Mouse (Mus musculus): ENCODE measurements around the gene Smim11. TPM values are rescaled to one million over a fixed set of nuclear protein-coding genes. Genes with fewer than 3 reads are reported as not detected.

Smim11 gene
- polyA plus RNA-seq, 1 experiment from 2014 or later = 130 TPM

GRCm38 (mm10) chr16:92290045-92290444, 11.0 kb upstream of the Smim11 start:
- Histone ChIP-seq H3K4me1 (replicated peaks; ENCODE audit: control insufficient read depth, insufficient read depth, low read length) (peaks cover 4% of the 10 kb centered on the region; the same call in 1 of the 2 replicates), H3K27ac (ENCODE audit: low read depth) (no peak overlapping the region), H3K4me3 (ENCODE audit: low read depth, low read length) (no peak overlapping the region), H3K9ac (ENCODE audit: low read length) (no peak overlapping the region), H3K27me3 (replicated peaks; ENCODE audit: control insufficient read depth, insufficient read depth, low read length) (no peaks in the 10 kb centered on the region), H3K4me2 (ENCODE audit: low read length) (no peak overlapping the region), H3K36me3 (ENCODE audit: control insufficient read depth, insufficient read depth, low read length) (no peaks in the 10 kb centered on the region), H3K9me3 (ENCODE audit: control insufficient read depth, low read length) (no peaks in the 10 kb centered on the region)
- no peak for ATAC-seq (replicated peaks; ENCODE audit: low FRiP score, low TSS enrichment, low read depth)
- DNase-seq (ENCODE audit: low spot score) = no peak

DNA sequence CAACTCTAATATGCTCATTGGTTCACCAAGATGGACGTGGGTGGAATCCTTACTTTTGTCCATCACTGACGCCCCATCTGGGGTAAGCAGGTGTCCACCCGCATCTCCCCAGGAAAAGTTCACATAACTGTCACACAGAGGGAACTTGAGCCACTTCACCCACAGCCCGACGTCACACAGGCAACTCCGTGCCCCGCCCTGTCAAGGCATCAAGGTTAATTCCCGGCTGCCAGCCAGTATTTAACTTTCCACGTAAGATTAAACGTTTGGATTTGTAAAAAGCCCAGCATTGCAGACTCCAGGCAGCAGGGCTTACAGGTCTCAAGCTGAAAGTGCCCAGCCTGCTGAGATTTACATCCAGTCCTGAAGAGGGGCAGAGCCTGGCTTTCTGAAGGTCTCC, 9.0 kb upstream of the Smim11 start, which contains the start of gene Kcne2:
Gene Kcne2 (plus strand): TSS at position 289 of the 400 bp plus-strand sequence.
- H3K9me3 ChIP-seq (ENCODE audit: control insufficient read depth, low read length) = no peaks in the 10 kb centered on the region
- no peaks in the 10 kb centered on the region for H3K27me3 ChIP-seq (replicated peaks; ENCODE audit: control insufficient read depth, insufficient read depth, low read length)
- 46% methylated on average over 10 of the region's 10 CpGs for WGBS
- DNase-seq (ENCODE audit: low spot score) (no peak), ATAC-seq (replicated peaks; ENCODE audit: low FRiP score, low TSS enrichment, low read depth) (no peak)
- H3K9ac ChIP-seq (ENCODE audit: low read length) = no peak within 1 kb of the TSS
- H3K4me1 ChIP-seq (replicated peaks; ENCODE audit: control insufficient read depth, insufficient read depth, low read length) = no peaks in the 10 kb centered on the region
- H3K4me2 ChIP-seq (ENCODE audit: low read length) = no peak within 1 kb of the TSS
- no peak within 1 kb of the TSS for H3K4me3 ChIP-seq (ENCODE audit: low read depth, low read length)
- H3K27ac ChIP-seq (ENCODE audit: low read depth) = no peak within 1 kb of the TSS
- no peaks in the 10 kb centered on the region for H3K36me3 ChIP-seq (ENCODE audit: control insufficient read depth, insufficient read depth, low read length)

GRCm38 (mm10) chr16:92294267-92294970, 6.7 kb upstream of the Smim11 start:
- Histone ChIP-seq H3K4me2 (ENCODE audit: low read length) (no peak overlapping the region), H3K4me1 (replicated peaks; ENCODE audit: control insufficient read depth, insufficient read depth, low read length) (no peaks in the 10 kb centered on the region), H3K9me3 (ENCODE audit: control insufficient read depth, low read length) (no peaks in the 10 kb centered on the region), H3K4me3 (ENCODE audit: low read depth, low read length) (no peak overlapping the region), H3K27ac (ENCODE audit: low read depth) (no peak overlapping the region), H3K27me3 (replicated peaks; ENCODE audit: control insufficient read depth, insufficient read depth, low read length) (no peaks in the 10 kb centered on the region), H3K36me3 (ENCODE audit: control insufficient read depth, insufficient read depth, low read length) (no peaks in the 10 kb centered on the region), H3K9ac (ENCODE audit: low read length) (no peak overlapping the region)
- DNase-seq (ENCODE audit: low spot score) (no peak), ATAC-seq (replicated peaks; ENCODE audit: low FRiP score, low TSS enrichment, low read depth) (no peak)
- WGBS = 49% methylated on average over 12 of the region's 12 CpGs

GRCm38 (mm10) chr16:92295328-92295727, 5.8 kb upstream of the Smim11 start:
- DNase-seq (ENCODE audit: low spot score) (no peak), ATAC-seq (replicated peaks; ENCODE audit: low FRiP score, low TSS enrichment, low read depth) (no peak)
- H3K4me2 ChIP-seq (ENCODE audit: low read length) = no peak overlapping the region
- no peak overlapping the region for H3K4me3 ChIP-seq (ENCODE audit: low read depth, low read length)
- WGBS = 59% methylated on average over 2 of the region's 2 CpGs
- no peaks in the 10 kb centered on the region for H3K36me3 ChIP-seq (ENCODE audit: control insufficient read depth, insufficient read depth, low read length)
- no peak overlapping the region for H3K9ac ChIP-seq (ENCODE audit: low read length)
- H3K27me3 ChIP-seq (replicated peaks; ENCODE audit: control insufficient read depth, insufficient read depth, low read length) = no peaks in the 10 kb centered on the region
- peaks cover 3% of the 10 kb centered on the region; the same call in 1 of the 2 replicates for H3K4me1 ChIP-seq (replicated peaks; ENCODE audit: control insufficient read depth, insufficient read depth, low read length)
- H3K9me3 ChIP-seq (ENCODE audit: control insufficient read depth, low read length) = no peaks in the 10 kb centered on the region
- no peak overlapping the region for H3K27ac ChIP-seq (ENCODE audit: low read depth)

DNA sequence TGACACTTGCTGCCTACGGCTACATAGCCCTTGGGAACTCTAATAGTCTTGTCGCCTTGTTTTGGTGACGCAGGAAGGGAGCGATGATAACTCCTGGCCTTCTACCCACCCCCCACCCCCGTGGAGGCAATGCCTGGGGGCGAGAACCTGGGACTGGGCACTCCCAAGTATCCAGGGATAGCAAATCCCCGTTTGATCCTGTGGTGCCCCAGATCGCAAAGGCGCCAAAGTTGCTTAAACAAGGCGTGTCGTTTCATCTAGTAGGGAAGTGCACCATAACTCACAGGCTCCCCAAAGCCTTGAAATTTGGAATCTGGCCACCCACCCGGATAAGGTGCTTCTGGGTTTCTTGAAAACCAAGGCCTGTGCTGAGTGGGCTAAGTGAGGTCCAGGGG, 323 bp downstream of the Smim11 start:
- no peak for DNase-seq (ENCODE audit: low spot score)
- no peaks in the 10 kb centered on the region for H3K27me3 ChIP-seq (replicated peaks; ENCODE audit: control insufficient read depth, insufficient read depth, low read length)
- peak; percentile 57 for ATAC-seq (replicated peaks; ENCODE audit: low FRiP score, low TSS enrichment, low read depth)
- peaks cover 16% of the 10 kb centered on the region for H3K4me1 ChIP-seq (replicated peaks; ENCODE audit: control insufficient read depth, insufficient read depth, low read length)
- peak overlapping the region; percentile 58 for H3K27ac ChIP-seq (ENCODE audit: low read depth)
- H3K9me3 ChIP-seq (ENCODE audit: control insufficient read depth, low read length) = no peaks in the 10 kb centered on the region
- H3K9ac ChIP-seq (ENCODE audit: low read length) = peak overlapping the region; percentile 73
- peak overlapping the region; percentile 81 for H3K4me3 ChIP-seq (ENCODE audit: low read depth, low read length)
- WGBS = under 1% methylated on average over 12 of the region's 12 CpGs
- H3K4me2 ChIP-seq (ENCODE audit: low read length) = peak overlapping the region; percentile 94
- H3K36me3 ChIP-seq (ENCODE audit: control insufficient read depth, insufficient read depth, low read length) = peaks cover 14% of the 10 kb centered on the region

- peak overlapping the region; percentile 73 for H3K9ac ChIP-seq (ENCODE audit: low read length)
- DNase-seq (ENCODE audit: low spot score) (no peak), ATAC-seq (replicated peaks; ENCODE audit: low FRiP score, low TSS enrichment, low read depth) (no peak)
- WGBS = 32% methylated on average over 5 of the region's 5 CpGs
- peak overlapping the region; percentile 94 for H3K4me2 ChIP-seq (ENCODE audit: low read length)
- peaks cover 16% of the 10 kb centered on the region for H3K4me1 ChIP-seq (replicated peaks; ENCODE audit: control insufficient read depth, insufficient read depth, low read length)
- H3K4me3 ChIP-seq (ENCODE audit: low read depth, low read length) = peak overlapping the region; percentile 81
- H3K27ac ChIP-seq (ENCODE audit: low read depth) = peak overlapping the region; percentile 58; the same call in 1 of the 2 replicates
- H3K27me3 ChIP-seq (replicated peaks; ENCODE audit: control insufficient read depth, insufficient read depth, low read length) = no peaks in the 10 kb centered on the region
- H3K36me3 ChIP-seq (ENCODE audit: control insufficient read depth, insufficient read depth, low read length) = peaks cover 20% of the 10 kb centered on the region
- H3K9me3 ChIP-seq (ENCODE audit: control insufficient read depth, low read length) = no peaks in the 10 kb centered on the region
Observed at GRCm38 (mm10) chr16:92301989-92302388, 903 bp downstream of the Smim11 start.

- Histone ChIP-seq H3K36me3 (ENCODE audit: control insufficient read depth, insufficient read depth, low read length) (peaks cover 24% of the 10 kb centered on the region), H3K27ac (ENCODE audit: low read depth) (no peak overlapping the region), H3K4me2 (ENCODE audit: low read length) (peak overlapping the region; percentile 94), H3K9me3 (ENCODE audit: control insufficient read depth, low read length) (no peaks in the 10 kb centered on the region), H3K4me1 (replicated peaks; ENCODE audit: control insufficient read depth, insufficient read depth, low read length) (peaks cover 16% of the 10 kb centered on the region), H3K27me3 (replicated peaks; ENCODE audit: control insufficient read depth, insufficient read depth, low read length) (no peaks in the 10 kb centered on the region), H3K9ac (ENCODE audit: low read length) (no peak overlapping the region), H3K4me3 (ENCODE audit: low read depth, low read length) (no peak overlapping the region)
- whole genome bisulfite sequencing = 51% methylated on average over 5 of the region's 5 CpGs
- DNase-seq (ENCODE audit: low spot score) = no peak
- no peak for ATAC-seq (replicated peaks; ENCODE audit: low FRiP score, low TSS enrichment, low read depth)
Observed at GRCm38 (mm10) chr16:92302506-92302905, 1.4 kb downstream of the Smim11 start.

- H3K9me3 ChIP-seq (ENCODE audit: control insufficient read depth, low read length) = no peaks in the 10 kb centered on the region
- H3K36me3 ChIP-seq (ENCODE audit: control insufficient read depth, insufficient read depth, low read length) = peaks cover 47% of the 10 kb centered on the region
- no peak overlapping the region for H3K27ac ChIP-seq (ENCODE audit: low read depth)
- H3K27me3 ChIP-seq (replicated peaks; ENCODE audit: control insufficient read depth, insufficient read depth, low read length) = no peaks in the 10 kb centered on the region
- H3K4me2 ChIP-seq (ENCODE audit: low read length) = no peak overlapping the region
- H3K4me3 ChIP-seq (ENCODE audit: low read depth, low read length) = no peak overlapping the region
- no peak for DNase-seq (ENCODE audit: low spot score)
- 92% methylated on average over 2 of the region's 2 CpGs for WGBS
- ATAC-seq (replicated peaks; ENCODE audit: low FRiP score, low TSS enrichment, low read depth) = no peak
- peaks cover 12% of the 10 kb centered on the region for H3K4me1 ChIP-seq (replicated peaks; ENCODE audit: control insufficient read depth, insufficient read depth, low read length)
- H3K9ac ChIP-seq (ENCODE audit: low read length) = no peak overlapping the region
Observed at GRCm38 (mm10) chr16:92305519-92305918, 4.4 kb downstream of the Smim11 start.

DNA sequence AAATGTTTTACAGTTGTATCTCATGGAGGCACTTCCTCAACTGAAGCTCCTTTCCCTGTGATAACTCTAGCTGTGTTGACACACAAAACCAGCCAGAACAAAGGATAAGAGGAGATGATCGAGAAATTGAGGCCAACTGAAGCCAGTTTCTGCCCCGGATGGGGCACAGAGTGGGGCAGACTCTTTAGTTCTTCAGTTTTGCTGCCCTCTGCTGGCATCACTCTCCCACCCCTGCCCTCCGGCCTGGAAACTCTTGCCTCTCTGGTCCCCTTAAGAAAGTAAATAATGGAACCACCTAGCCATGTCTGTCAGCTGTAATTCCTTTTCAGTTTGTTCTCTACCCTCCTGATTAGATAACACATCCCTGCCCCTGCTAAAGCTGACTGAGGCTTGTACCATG, 6.9 kb downstream of the Smim11 start:
- 80% methylated on average over 3 of the region's 3 CpGs for WGBS

More for the DNA sequence above, 6.9 kb downstream of the Smim11 start:
- no peak overlapping the region for H3K9ac ChIP-seq (ENCODE audit: low read length)
- no peak overlapping the region for H3K27ac ChIP-seq (ENCODE audit: low read depth)
- ATAC-seq (replicated peaks; ENCODE audit: low FRiP score, low TSS enrichment, low read depth) = no peak
- H3K9me3 ChIP-seq (ENCODE audit: control insufficient read depth, low read length) = no peaks in the 10 kb centered on the region
- H3K4me1 ChIP-seq (replicated peaks; ENCODE audit: control insufficient read depth, insufficient read depth, low read length) = no peaks in the 10 kb centered on the region; the same call in 1 of the 2 replicates
- peaks cover 69% of the 10 kb centered on the region for H3K36me3 ChIP-seq (ENCODE audit: control insufficient read depth, insufficient read depth, low read length)
- no peaks in the 10 kb centered on the region for H3K27me3 ChIP-seq (replicated peaks; ENCODE audit: control insufficient read depth, insufficient read depth, low read length)
- DNase-seq (ENCODE audit: low spot score) = no peak
- no peak overlapping the region for H3K4me3 ChIP-seq (ENCODE audit: low read depth, low read length)
- no peak overlapping the region for H3K4me2 ChIP-seq (ENCODE audit: low read length)
